In the genomic region with DNA sequence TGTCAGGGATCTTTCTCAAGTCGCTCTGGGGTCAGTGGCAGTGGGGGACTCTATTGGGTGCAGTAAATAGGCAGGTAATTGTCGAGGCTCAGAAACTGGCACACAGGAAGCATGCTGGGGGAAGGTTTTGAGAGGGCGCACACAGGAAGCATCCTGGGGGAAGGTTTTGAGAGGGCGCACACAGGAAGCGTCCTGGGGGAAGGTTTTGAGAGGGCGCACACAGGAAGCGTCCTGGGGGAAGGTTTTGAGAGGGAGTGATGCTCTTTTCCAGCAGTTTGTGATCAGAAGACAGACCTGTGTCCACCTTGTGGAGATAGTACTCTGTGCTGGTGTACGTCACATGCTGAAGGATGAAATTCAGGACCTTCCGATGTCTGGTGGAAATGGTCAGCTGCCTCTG, we compare ENCODE assay signal across 9 mouse cellular contexts. TPM values are rescaled to one million over a fixed set of nuclear protein-coding genes. Genes with fewer than 3 reads are reported as not detected.
DNase-seq lines count a peak whose midpoint lies in the region; ATAC-seq lines count a peak whose summit lies in the region.
"Had no signal": no experiment of that assay in that cellular context is flagged by ENCODE, and none has a peak within 500 bp of the region (broad histone marks: within the 10 kb centered on the region; RNA-seq: fewer than 3 reads in every experiment).

No protein-coding gene starts in this region.

- H3K27ac ChIP-seq in hindbrain, embryonic 16.5 days (ENCODE audit: low read depth, low read length) = no peak overlapping the region

- H3K4me2 ChIP-seq in hindbrain, embryonic 16.5 days (ENCODE audit: low read length) = peak overlapping the region; percentile 46

- intact Hi-C loops in left cerebral cortex, postnatal 10 days (cut with DNase I) = loop anchor here (10.0 kb wide), 1 partner anchor 249 kb away; no protein-coding TSS in a partner anchor

- no peaks in the 10 kb centered on the region for H3K36me3 ChIP-seq in hindbrain, embryonic 16.5 days (ENCODE audit: control insufficient read depth, insufficient read depth, low read length)

- no peaks in the 10 kb centered on the region; the same call in 1 of the 2 replicates for H3K27me3 ChIP-seq in hindbrain, embryonic 16.5 days (replicated peaks; ENCODE audit: control insufficient read depth, insufficient read depth, low read length)

- no peak overlapping the region for H3K4me3 ChIP-seq in hindbrain, embryonic 16.5 days (ENCODE audit: low read length)

- DNase-seq in adrenal gland, postnatal 10 days = peak; percentile 8
- no peak for DNase-seq in adrenal gland, postnatal 36 days
- DNase-seq in right cerebral cortex, postnatal 4 days = peak; percentile 12
- no peak for DNase-seq in right cerebral cortex, postnatal 36 days (ENCODE audit: low spot score in 2 of 2)
- DNase-seq in thymus, postnatal 25 days = peak; percentile 50
- no peak for DNase-seq in left cerebral cortex, postnatal 10 days (ENCODE audit: extremely low spot score in 1 of 2, low spot score in 2 of 2)

- 31% methylated on average over 9 of the region's 9 CpGs for WGBS in hindbrain, embryonic 16.5 days

- H3K4me1 ChIP-seq in hindbrain, embryonic 16.5 days (ENCODE audit: control insufficient read depth, insufficient read depth, low read depth, low read length) = no peaks in the 10 kb centered on the region

- peak overlapping the region; percentile 27; the same call in 1 of the 2 replicates for H3K9ac ChIP-seq in hindbrain, embryonic 16.5 days (ENCODE audit: low read depth, low read length)

- no peaks in the 10 kb centered on the region for H3K9me3 ChIP-seq in hindbrain, embryonic 16.5 days (ENCODE audit: control insufficient read depth, low read length)

- no peak for ATAC-seq in hindbrain, embryonic 16.5 days
- no peak for ATAC-seq in inflammation-experienced regulatory T-cells, adult 6 months

RNA-seq across cellular contexts. Expression of a gene that starts 33.5 kb away (rescaled TPM):
- 10 to 100 TPM; 11.5 to 14.8 TPM for total RNA-seq in adrenal gland, postnatal 10 days (2021)
- 10 to 100 TPM; 11.3 to 19.3 TPM for total RNA-seq in adrenal gland, postnatal 36 days (2021)
- 2.4 and 2.6 TPM in 2 replicates for polyA plus RNA-seq in hindbrain, embryonic 16.5 days (2015; fragmentation: Nextera tagmentation; extraction: Ambion mirVana)
- polyA plus RNA-seq in inflammation-experienced regulatory T-cells, adult 6 months (2017; shearing (Covaris generic)) = 100 to 1,000 TPM in 1 of 3 experiments, 10 to 100 TPM in 2; 38.9 to 105 (median 50.8) TPM
- total RNA-seq in left cerebral cortex, postnatal 10 days (2021) = 1 to 10 TPM; 5.1 to 5.8 TPM

RNA-seq across cellular contexts. Expression of a gene that starts 38.8 kb away (rescaled TPM):
- 10 to 100 TPM; 21.9 to 22.9 TPM for total RNA-seq in adrenal gland, postnatal 10 days (2021)
- total RNA-seq in adrenal gland, postnatal 36 days (2021) = 10 to 100 TPM; 14.3 to 30.9 TPM
- polyA plus RNA-seq in hindbrain, embryonic 16.5 days (2015; fragmentation: Nextera tagmentation; extraction: Ambion mirVana) = 3.7 and 3.9 TPM in 2 replicates
- polyA plus RNA-seq in inflammation-experienced regulatory T-cells, adult 6 months (2017; shearing (Covaris generic)) = 10 to 100 TPM; 35.4 to 54.7 (median 53.1) TPM
- total RNA-seq in left cerebral cortex, postnatal 10 days (2021) = 1 to 10 TPM in 1 of 2 experiments, under 1 TPM in 1; 0.79 to 2.3 TPM

RNA-seq across cellular contexts. Expression of a gene that starts 38.9 kb away (rescaled TPM):
- not detected for total RNA-seq in adrenal gland, postnatal 10 days (2021)
- total RNA-seq in adrenal gland, postnatal 36 days (2021) = not detected
- 0.09 TPM in 1 of 2 replicates, not detected in the other for polyA plus RNA-seq in hindbrain, embryonic 16.5 days (2015; fragmentation: Nextera tagmentation; extraction: Ambion mirVana)
- under 1 TPM in 2 of 3 experiments, not detected in 1; 0.35 to 0.38 TPM for polyA plus RNA-seq in inflammation-experienced regulatory T-cells, adult 6 months (2017; shearing (Covaris generic))
- total RNA-seq in left cerebral cortex, postnatal 10 days (2021) = not detected
- polyA plus RNA-seq: cortical plate, adult 2 months had no signal

RNA-seq across cellular contexts. Expression of a gene that starts 51.5 kb away (rescaled TPM):
- total RNA-seq in adrenal gland, postnatal 10 days (2021) = 100 to 1,000 TPM; 204 to 243 TPM
- 100 to 1,000 TPM; 119 to 160 TPM for total RNA-seq in adrenal gland, postnatal 36 days (2021)
- 0.54 TPM in 1 of 2 replicates, not detected in the other for polyA plus RNA-seq in hindbrain, embryonic 16.5 days (2015; fragmentation: Nextera tagmentation; extraction: Ambion mirVana)
- not detected for polyA plus RNA-seq in inflammation-experienced regulatory T-cells, adult 6 months (2017; shearing (Covaris generic))
- total RNA-seq in left cerebral cortex, postnatal 10 days (2021) = 10 to 100 TPM; 15.4 TPM

Comparison
In these comparisons a context has a peak if more than half of its experiments do, and no peak if none do; other contexts are left out.
1. DNase-seq: peak in adrenal gland, postnatal 10 days (single experiment), right cerebral cortex, postnatal 4 days (single experiment) and thymus, postnatal 25 days (single experiment); none in adrenal gland, postnatal 36 days (0 of 2), right cerebral cortex, postnatal 36 days (0 of 2) and left cerebral cortex, postnatal 10 days (0 of 2).
2. RNA of a gene that starts 38.8 kb away (total RNA-seq): 14.3 to 30.9 TPM in adrenal gland, postnatal 36 days and 21.9 to 22.9 TPM in adrenal gland, postnatal 10 days; 0.79 to 2.3 TPM in left cerebral cortex, postnatal 10 days; every median in the first group is over 4 times any median in the second.